Mouse (Mus musculus) G1E-ER4 (cell line): ENCODE measurements around the gene Kbtbd8. TPM values are rescaled to one million over a fixed set of nuclear protein-coding genes. Genes with fewer than 3 reads are reported as not detected.

Source experiments
- GATA1 ChIP-seq: IDR thresholded peaks from one replicate; pipeline ENCODE4 v1.8.0; 2012; ENCODE audit warnings: low read length, inconsistent platforms
- polyA plus RNA-seq: library from polyadenylated mRNA; stranded (reverse); fragments of >175 nt; gene quantifications from 2 replicates; pipeline ENCODE4 v1.2.3, GENCODE M21; 2012

Gene Kbtbd8
- polyA plus RNA-seq, 1 experiment = 0.49 TPM

DNA sequence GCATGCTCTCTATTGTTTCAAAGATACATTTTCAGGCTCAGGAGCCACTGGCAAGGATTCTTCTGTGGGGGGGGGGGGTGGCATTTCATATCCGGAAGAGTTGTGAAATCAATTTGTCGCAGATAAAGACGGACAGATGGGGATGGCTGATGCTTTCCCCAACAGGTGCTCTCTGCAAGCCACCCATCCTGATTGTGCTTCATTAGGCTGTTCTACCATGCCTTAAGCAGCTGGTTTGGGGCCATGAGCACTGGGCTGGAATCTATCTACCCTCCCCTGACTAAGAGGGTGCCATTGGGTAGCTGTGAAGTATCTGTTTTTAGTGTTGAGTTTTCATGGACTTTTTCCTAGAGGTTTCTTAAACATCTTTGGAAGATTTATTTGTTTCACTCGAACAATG, 33.8 kb downstream of the Kbtbd8 start:
- TF ChIP-seq GATA1 = no peak

DNA sequence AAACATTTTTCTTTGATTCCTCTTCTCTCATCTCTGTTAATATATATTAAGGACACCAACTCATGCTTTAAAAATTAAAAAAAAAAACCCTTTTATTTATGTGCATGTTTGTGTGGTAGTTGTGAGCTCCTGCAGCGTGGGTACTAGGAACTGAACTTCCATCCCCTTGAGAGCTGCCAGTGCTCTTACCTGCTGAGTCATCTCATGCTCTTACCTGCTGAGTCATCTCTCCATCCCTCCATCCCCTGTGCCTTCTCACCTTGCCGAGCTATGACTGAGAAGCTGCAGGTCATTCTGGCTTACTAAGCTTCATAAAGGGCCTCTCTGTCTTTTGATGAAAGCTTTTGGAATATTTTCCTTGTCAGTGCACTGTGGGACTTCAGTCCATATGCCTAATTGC, 34.5 kb downstream of the Kbtbd8 start:
- no peak for TF ChIP-seq GATA1

DNA sequence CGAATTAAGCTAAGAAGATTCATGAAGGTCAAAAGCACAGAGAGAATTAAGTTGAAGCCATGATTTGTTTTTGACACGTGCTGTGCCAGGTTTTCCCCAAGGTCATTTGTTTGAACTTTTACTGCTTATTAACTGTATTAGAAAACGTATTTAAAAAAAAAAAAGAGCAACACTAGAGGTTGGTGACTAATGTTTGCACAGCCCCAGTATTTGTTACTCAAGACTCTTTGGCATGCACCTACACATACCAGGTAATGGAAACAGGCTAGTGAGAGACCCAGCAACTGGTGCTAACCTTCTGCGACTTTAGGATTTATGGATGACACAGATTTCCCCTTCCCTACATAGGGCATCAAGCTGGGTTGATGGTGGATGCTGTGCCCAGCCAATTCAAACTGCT, 46.9 kb downstream of the Kbtbd8 start:
- TF ChIP-seq GATA1 = no peak

DNA sequence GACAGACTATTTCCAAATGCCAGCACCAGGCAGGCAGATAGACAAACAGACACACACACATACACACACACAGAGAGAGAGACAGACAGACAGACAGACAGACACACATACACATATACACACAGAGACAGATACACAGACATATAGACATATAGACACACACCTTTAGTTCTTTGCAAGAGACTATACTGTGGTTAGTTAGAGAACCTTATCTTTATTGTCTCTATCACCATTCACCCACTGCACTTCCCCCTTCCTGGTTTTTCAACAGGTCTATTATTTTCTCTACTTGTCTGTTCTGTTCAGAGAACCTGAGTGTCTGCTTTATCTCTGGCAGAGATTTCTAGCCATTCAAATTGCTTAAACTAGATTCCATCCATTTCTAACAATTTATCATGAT, 48.6 kb downstream of the Kbtbd8 start:
- no peak for TF ChIP-seq GATA1

DNA sequence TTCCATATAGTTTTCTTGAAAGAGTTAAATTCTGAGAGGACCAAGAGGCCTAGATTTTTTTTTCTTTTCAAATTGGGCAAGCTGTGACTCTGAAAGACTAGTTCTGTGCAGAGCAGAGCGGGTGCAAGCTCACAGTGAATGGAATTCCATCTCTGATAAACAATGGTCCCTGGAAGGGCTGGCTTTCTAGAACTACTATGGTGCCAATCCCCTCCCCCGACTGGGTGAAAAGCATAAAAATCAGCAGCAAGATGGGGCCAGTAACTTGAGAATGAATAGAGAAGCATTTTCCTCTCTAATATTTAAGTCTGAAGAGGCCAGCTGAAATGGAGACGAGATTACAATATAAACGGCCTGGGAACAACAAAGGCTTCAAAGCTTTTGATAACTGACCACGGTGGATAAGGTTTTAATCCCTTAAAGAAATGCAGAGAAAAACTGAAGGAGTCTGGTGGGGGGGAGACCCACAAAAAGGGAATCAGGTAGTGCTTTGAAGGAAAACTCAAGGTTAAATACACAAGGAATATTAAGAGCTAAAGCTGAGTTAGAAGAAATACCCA, 50.7 kb downstream of the Kbtbd8 start:
- no peak for TF ChIP-seq GATA1

DNA sequence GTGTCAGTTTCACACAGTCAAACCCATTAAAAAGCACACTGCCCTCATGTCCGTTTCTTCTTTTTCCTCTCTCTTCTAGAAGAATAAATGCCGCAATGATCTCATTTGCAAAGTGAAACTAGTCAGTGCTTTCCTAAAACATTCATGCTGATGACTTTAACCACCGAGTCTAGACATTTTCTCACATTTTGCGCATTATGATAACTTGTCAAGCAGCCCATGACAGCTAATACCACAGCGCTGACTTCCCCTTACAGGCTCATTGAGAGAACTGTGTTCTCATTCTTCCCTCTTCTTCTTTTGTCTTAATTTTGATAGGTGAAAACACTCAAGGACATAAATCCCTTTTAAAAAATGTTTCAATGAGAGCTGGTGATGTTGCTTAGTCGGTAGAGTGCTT, 52.4 kb downstream of the Kbtbd8 start:
- TF ChIP-seq GATA1 = no peak

DNA sequence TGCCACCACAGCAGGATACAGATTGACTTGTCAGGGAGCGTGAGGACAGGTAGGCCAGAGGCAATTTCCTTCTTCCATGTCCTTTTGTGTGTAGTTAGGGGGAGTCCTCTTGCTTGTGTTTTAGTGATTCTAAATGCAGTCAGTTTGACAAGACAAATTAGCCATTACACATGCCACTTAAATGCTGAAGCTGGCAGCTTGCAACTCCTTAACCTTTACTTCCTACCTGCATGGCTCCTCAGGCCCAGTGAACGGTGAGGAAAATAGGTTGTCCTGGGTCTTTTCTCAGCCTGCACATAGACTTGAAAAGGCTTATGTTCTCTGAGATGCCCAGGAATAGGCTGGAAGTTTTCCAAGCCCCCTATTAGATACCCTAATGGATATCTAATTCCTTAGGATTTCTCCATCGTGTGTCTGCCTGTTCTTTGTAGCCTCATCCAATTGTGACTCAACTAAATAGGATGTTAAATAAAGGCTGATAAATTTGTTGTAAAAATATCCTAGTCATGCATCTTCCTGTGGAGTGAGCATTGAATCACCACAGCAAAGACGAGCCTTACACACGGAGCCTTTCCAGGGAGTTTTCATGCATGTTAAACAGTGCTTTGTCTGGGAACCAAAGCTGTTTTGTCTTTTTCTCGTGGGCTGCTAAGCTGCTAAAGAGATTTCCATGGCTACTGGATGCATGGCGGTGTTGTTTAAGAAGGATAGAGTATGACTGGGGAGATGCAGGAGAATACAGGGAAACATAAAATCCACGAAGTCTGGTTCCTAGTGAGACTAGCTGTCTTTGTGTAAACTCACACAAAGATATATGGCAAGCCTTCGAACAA, 57.5 kb downstream of the Kbtbd8 start:
- no peak for TF ChIP-seq GATA1

Other genes with a start within 250 kb of the Kbtbd8 start
- gene Gm10234, start 204.9 kb downstream of the Kbtbd8 start, polyA plus RNA-seq = not detected in 2 replicates